Mouse (Mus musculus): ENCODE data around the gene Cnst.

Gene Cnst

DNA sequence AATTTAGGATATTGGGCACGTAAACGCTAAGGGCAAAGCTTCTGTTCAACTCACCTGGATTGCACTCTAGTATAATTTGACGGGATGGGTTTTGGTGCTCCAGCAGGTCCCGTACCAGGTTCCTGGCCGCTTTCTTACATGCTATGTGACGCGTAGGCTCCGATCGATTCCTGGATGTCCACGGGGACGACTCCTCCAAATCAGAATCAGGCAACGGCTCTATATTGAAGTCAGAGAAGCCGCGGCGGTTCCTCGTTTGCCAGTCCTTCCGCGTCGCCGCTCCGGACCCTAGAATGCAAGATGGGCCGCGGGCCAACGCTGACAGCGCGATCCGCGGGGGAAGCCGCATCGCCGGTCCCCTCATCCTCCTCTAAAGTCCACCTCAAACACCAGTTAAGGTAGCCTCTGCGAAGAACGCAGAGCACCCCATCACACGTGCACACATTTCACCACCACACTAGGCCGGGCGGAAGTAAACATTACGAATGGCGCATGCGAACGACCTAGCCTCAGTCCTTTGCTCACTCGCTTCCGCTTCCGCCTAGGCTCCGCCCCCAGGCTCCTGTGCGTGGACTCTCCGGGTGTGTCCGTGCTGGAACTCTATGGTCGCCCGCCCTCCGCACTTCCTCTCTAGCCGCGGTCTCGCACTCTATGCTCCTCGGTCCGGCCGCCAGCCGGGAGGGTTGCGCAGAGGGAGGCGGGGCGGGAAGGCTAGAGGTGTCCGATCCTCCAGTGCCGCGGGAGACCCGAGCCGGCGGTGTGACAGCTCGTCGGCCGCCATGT lies at the start of gene Cnst, which contains the start of gene Tfb2m:
TSS of gene Cnst (plus strand) at position 603 of the 783 bp plus-strand sequence.
TSS of gene Tfb2m (minus strand) at position 500 of the 783 bp plus-strand sequence.
- peak; percentile 98 to 99 for DNase-seq (ENCODE audit: low spot score in 2 of 2)

DNA sequence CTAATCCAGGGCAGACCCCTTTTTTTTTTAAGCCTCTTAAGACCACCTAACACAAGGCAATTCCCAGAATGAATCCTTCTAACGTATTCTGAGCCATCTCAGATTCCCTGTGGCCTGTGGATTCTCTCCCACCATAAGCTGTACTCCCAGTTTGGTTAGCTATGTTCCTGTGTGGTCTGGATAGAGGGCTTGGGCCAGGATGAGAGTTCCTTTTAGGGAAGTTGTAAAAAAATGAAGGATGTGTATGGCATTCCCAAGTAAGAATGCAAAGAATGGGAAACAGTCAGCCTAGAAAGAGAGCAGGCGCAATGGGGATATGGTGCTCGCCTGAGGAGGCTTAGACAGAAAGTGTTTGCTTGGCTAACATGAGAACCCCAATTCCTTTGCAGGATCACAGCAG lies 46.9 kb upstream of the Cnst start:
- no peak for DNase-seq (ENCODE audit: low spot score in 2 of 2)

DNA sequence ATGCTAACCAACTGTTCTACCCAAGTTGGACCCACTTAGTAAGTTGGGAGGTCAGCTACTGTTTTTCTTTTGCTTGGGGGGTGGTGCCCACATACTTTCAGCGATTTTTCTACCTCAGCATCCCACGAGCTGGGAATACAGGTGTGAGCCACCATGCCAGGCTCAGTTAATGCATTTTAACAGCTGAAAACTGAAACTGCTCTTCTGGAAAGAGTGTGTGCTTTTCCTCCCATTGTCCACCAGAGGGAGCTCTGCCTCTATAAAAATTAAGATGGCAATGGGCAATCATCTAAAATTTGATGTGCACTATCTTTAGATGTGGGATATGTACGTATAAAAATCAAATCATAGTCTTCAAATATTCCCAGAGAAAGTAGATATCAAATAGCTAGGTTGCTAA lies 43.6 kb upstream of the Cnst start:
- DNase-seq (ENCODE audit: low spot score in 2 of 2) = no peak

DNA sequence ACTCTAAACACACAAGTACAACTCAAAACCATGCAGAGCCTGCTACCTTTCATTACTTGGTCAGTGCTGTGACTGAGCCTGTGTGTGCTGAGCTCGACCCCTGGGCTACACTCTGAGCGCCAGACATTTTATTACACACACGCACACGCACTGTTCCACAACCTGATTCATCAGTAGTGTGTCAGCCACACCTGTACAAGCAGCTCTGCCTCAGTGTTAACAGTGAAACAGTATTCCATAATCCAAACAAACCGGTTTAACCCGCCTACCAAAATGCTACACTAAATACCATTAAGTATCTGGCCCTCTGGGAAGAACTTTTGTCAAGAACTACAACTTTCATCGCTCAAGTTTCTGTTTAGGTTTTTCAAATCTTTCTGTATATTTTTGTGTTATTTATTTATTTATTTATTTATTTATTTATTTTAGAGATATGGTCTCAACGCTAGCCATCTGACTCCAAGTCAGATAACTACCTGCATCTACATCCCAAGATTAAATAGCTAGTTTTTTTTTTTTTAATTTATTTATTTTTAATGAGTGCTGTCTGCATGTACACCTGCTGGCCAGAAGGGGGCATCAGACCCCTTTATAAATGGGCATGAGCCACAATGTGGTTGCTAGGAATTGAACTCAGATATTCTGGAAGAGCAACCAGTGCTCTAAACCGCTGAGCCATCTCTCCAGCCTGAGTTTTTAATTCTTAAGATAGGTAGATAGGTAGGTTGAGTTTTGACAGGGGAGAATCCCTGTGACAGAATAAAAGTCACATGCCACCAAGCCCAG lies 39.4 kb upstream of the Cnst start:
- DNase-seq (ENCODE audit: low spot score in 2 of 2) = peak in 1 of 2 experiments; percentile 11

DNA sequence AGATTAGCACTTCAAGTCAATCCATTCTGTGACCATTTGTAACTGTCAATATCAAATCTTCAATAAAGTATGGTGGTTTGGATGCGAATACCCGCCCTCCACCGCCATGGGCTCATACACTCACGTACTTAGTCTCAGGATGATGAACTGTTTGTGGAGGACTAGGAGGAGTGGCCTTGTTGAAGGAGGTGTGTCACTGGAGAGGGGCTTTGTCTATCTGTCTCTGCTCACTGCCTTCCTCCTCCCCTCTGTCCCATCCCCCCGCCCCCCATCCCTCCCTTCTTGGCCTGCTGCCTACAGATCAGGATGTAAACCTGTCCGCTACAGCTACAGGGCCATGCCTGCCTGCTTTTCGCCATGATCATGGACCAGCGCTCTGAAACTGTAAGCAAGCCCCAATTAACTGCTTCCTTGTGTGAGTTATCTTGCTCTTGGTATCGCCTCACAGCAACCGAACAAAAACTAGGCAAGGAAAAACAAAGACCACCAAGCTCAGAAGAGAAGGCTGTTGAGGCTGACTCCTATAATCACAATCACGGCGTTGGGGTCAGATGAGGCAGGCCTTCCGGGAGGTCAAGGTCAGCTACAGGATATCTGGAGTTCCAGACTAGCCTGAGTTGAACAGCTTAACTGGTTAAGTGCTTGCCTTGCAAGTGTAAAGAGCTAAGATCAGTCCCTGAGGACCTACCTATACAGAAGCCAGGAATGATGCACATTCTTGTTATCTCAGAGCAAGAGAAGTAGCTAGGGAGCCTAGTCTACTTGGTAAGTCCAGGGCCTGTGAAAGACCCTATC lies 35.4 kb upstream of the Cnst start:
- no peak for DNase-seq (ENCODE audit: low spot score in 2 of 2)

DNA sequence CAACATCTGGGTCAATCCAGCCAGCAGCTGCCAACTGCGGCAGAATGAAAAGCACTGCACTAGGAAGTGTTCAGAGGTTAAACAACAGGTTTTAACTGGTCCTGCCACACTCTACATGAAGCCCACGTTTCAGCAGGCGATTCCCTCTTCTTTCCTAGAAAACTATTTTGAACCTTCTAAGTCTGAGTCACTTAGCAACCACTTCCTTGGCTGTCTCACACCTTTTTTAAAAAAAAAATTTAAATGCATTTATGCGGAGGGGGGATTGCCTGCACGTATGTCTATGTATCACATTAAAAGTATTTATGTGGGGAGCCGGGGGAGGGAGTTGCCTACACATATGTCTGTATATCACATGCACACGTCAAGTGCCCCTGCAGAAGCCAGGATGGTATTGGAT lies 34.3 kb upstream of the Cnst start:
- DNase-seq (ENCODE audit: low spot score in 2 of 2) = no peak

DNA sequence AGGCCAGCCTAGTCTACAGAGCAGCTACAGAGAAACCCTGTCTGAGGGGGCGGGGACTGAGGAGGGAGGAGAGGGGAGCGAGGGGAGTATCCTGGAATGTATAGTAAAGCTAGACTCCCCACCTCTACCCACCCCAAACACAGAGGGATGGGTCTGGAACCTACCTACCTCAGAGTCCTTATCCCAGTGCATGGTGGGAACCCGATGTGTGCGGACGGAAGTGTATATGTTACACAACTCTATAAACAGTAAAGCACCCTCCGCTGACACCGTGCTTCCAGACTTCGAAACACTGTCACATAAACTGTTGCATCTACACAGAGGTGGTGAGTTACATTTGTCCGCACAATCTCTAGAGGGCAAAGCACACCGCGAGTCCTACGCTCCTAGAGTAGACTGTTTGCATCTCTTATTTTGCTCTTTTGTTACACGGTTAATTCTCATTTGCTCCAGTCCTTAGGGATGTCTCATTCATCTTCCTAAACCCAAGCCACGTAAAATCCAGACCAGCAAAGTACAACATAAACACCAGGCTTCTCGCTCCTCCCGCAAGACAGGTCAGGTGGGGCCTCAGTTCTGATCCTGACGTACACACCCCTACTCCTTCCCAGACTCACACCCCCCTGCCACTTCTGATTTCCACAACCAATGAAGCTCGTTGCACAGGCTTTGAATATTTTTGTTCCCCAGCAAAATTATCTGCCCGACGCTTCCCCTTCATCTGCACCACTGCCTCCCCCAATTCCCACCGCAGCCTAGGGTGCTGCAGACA lies 29.0 kb upstream of the Cnst start:
- DNase-seq (ENCODE audit: low spot score in 2 of 2) = no peak

DNA sequence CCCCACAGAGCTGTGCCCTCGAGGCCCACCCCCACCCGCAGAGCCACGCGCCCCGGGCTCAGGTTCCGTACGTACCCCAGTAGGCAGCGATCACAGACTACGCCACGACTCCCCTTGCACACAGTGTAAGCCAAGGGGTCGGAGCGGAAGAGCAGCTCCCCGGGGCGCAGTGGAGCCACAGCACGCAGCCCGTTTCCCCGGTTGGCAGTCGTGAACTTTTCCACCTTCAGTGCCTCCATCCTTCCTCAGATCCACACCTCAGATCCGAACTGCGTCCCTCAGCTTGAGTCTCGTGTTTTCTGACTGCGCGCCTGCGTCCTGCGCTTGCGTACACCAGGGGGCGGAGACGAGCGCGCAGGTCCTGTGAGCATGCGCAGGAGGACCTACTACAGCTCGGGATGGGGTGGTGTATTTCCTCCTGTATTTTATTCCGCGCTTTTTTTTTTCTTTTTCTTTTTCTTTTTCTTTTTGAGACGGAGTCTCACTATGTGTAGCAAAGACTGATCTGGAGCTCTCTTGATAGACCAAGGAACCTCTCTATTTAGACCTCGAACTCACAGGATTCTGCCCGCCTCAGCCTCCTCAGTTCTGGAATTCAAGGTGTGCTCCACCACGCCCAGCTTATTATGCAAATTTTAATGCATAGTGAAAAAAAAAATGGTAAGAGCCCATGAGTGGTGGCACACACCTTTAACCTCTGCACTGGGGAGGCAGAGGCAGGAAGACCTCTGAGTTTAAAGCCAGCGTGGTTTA lies 28.3 kb upstream of the Cnst start, which contains the start of gene Smyd3:
TSS of gene Smyd3 (minus strand) at position 329 of the 753 bp plus-strand sequence.
- DNase-seq (ENCODE audit: low spot score in 2 of 2) = peak; percentile 84 to 85

DNA sequence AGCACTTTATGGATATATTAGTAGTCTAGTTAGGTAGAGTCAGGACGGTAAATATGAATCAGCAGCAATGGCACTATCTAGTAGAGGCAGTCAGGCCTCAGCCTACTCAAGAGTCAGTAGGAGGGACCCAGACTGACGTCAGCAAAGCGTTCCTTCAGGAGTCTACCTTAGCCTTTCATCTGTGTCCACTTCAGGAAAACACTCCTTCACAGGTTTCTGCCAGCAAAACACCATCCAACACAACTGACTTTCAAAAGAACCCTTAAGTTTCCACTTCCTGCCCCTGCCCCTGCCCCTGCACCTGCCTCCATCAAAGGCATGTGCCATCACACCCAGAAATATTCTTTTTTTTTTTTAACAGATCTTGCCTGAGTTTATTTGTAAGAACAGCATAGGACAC lies 26.3 kb upstream of the Cnst start:
- no peak for DNase-seq (ENCODE audit: low spot score in 2 of 2)

DNA sequence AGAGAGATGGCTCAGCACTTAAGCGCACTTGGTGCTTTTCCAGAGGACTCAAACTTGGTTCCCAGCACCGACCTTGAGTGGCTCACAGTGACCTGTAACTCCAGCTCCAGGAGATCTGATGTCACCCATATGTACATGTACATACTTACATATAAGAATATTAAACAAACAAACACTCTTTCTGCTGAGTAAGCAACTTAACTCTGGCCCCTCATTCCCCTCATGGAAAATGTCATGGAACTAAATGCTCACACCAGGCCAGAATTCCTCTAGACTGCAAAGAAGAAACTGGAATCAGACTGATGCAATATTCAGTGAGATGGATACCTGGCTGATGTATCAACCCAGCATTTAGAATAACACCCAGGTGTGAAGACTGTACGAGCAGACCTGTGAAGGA lies 7.1 kb upstream of the Cnst start:
- no peak for DNase-seq (ENCODE audit: low spot score in 2 of 2)

DNA sequence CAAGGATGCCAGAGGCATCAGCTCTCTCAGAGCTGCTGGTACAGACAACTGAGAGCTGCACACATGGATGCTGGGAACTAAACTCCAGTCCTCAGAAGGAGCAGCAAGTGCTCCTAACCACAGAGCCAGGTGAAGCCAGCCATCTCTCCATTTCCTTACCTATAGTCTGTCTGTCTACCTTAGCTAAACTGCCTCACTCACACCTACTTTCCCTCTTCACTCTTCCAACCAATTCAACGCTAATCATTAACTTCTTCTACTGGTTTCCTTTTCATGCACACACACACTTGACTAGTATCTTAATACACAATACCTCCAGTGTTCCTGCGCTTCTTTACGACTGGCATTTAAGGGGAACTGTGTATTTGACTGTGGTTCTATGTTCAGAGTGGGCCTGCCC lies 6.3 kb upstream of the Cnst start:
- no peak for DNase-seq (ENCODE audit: low spot score in 2 of 2)

DNA sequence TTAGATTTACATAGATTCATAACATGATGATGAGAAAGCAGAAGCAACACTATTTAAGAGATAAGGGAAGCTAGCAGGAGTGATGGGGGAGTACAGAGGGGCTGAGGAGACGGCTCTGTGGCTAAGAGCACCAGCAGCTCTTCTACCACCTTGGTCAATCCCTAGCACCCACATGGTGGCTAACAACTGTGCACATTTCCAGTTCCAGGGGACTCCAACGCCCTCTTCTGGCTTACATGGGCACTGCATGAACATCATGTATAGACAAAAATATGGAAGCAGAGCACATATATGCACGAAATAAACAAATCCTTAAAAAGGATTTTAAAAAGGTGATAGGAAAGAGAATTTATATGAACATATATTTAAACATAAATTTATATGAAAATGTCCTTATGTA lies 4.7 kb upstream of the Cnst start:
- no peak for DNase-seq (ENCODE audit: low spot score in 2 of 2)

DNA sequence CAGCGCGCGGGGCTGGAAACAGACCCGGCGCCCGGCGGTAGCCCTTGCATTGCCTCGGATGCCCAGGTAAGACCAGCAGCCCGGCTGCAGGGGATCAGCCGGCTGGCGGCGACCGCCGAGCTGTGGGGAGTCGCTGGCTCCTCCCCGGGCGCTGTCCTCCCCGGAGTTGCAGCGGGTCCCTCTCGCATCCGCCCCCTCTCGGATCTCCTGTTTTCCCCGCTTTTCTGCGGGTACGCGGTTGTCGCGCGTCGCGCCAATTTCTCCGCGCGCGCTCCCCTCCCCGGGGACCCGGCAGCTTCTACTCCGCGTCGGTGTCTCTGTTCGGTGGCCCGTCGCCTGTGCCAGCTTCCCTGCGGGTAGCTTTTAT lies 364 bp downstream of the Cnst start:
- DNase-seq (ENCODE audit: low spot score in 2 of 2) = no peak

DNA sequence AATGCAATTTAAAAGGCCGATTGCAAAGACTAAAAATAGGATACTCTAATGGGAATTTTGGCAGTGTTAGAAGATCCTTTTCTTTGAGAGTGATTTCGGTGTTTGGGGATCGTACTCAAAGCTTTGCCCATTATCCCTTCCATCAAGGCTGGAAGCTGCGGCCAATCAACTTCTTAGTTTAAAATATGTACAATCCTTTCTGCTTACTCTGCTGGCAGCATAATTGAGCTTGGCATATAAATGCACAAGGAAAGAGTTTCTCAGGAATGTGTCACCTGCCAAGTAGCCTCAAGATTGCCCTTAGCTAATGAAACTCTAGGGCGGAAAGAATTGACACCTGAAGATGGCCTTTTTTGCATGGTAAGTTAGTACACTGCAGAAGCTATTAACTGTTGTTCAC lies 1.0 kb downstream of the Cnst start:
- no peak for DNase-seq (ENCODE audit: low spot score in 2 of 2)

DNA sequence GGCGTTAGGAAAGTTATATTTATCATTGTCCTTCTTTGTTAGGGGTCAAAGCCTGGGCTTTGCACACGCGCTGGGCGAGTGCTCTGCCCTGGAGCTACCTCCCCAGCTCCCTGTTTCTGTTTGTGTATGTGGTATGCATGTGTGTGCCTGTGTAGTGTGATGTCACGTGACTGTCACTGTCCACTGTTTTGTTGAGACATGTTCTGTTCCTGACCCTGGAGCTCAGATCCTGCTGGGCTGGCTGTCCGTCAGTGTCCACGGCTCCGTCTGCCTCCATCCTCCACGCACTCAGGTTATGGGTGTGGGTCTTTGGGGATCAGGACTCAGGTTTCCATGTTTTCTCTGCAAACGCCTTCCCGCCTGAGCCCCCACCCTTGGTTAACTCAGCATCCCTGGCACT lies 2.0 kb downstream of the Cnst start:
- DNase-seq (ENCODE audit: low spot score in 2 of 2) = no peak

DNA sequence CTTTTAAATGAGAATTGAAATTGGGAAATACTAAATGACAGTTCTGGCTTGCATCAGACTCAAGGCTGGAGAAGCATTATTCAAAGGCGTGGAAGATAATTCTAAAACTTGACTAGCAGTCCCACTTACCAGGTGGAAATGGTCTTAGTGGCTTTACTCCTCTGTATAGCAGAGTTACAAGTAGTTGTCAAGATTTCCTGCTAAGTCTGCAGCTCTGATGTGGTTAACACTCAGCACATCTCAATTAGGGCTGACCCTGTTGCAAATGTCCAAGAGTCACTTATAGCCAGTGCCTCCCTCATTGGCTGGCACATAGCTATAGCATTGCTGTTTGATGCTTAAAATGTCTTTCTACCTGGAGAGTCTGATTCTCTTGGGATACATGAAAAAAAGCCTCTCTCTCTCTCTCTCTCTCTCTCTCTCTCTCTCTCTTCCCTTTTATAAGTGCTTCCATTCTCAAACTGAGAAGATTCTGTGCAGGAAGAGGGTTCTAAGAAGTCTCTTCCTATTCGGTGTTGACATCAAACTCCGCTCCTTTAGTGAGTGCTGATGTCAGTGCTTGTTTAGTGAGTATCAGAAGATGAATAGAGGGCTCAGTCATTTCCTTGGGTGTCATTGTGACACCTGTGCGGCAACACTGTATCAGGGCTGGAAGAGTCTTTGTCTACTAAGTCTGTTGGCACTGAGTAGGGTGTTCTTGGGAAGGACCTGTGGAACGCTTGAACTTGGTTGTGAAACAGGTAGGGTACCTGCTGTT lies 3.0 kb downstream of the Cnst start:
- DNase-seq (ENCODE audit: low spot score in 2 of 2) = no peak

DNA sequence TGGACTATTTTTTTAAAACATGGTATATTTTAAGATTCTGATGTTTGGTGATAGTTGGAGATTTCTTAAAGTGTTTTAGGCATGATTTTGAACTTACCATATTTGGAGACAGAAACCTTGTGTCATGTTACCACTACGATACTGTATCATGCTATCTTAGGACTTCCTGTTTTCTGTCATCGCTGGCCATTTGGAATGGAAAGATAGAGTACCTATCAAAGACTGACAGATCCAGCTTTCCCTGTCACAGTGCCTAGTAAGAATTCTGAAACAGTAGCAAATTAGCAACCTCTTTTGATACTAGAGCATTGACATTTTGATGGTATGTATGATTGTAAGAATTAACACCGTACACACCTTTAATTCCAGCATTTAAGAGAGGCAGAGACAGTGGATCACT lies 5.2 kb downstream of the Cnst start:
- DNase-seq (ENCODE audit: low spot score in 2 of 2) = no peak

DNA sequence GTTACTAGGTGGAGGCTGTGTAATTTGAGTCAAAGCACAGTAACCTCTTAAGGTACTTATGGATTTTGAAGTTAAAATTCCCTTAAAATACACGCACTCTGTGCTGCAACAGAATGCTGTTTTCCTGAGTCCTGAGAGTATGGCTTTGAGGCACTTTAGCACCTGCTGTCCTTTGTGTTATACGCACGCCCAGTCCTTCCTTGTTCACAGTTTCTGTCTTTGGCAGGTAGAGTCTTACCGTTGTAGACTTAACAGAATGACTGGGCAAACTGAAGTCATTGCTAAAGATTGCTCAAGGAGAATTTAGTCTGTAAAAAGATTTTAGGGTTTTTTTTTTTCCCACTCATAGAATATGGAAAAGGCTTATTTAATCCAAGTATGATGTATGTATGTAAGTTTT lies 5.8 kb downstream of the Cnst start:
- DNase-seq (ENCODE audit: low spot score in 2 of 2) = no peak

DNA sequence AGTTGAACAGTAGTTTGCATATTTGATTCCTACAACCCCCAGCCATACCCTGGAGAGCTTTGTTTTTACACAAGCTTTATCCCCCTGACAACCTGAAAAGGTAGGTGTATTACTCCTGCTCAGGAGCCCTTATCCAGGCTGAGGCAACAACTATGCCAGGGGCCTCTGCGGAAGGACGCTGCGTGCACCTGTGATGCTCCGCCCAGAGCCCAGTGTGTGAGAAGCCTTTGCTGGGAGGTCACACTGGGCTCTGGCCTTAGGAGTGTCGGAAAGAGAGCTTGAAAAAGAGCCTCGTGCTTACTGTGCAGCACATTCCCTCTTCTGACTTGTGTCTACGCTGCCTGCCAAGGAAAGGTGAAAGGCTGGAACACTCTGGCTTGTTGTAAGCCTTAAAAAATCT lies 6.6 kb downstream of the Cnst start:
- no peak for DNase-seq (ENCODE audit: low spot score in 2 of 2)
